Mouse (Mus musculus) forebrain, postnatal 0 days (tissue): ENCODE data around the gene Defb26. TPM values are rescaled to one million over a fixed set of nuclear protein-coding genes. Genes with fewer than 3 reads are reported as not detected.
A peak's percentile ranks its signal among the peaks of the same experiment; 100 is the strongest.

Experiments
- ATAC-seq: fragments of 200-750 bp; cut with Nextera tagmentation; 2 replicates; pipeline ENCODE4 v1.8.0; 2017; ENCODE audit warnings: mild to moderate bottlenecking, moderate library complexity
- DNase-seq: peaks from one replicate; pipeline ENCODE4 v3.0.0-alpha.2; 2015
- H3K27ac ChIP-seq: fragments of 300-500 bp; sonication (generic); 2 replicates; pipeline ENCODE4 v1.5.1; 2014; ENCODE audit warnings: low read depth, mild to moderate bottlenecking, antibody characterized with exemption, low read length, moderate library complexity, mixed read lengths
- H3K27me3 ChIP-seq: fragments of 300-500 bp; sonication (generic); 2 replicates; pipeline ENCODE4 v1.6.1; 2014; ENCODE audit warnings: mild to moderate bottlenecking, low read length, mixed read lengths; ENCODE audit not compliant: insufficient read depth
- H3K36me3 ChIP-seq: fragments of 300-500 bp; sonication (generic); 2 replicates; pipeline ENCODE4 v1.6.1; 2014; ENCODE audit warnings: mild to moderate bottlenecking, moderate library complexity; ENCODE audit not compliant: insufficient read depth
- H3K4me1 ChIP-seq: fragments of 300-500 bp; sonication (generic); 2 replicates; pipeline ENCODE4 v1.6.1; 2014; ENCODE audit warnings: antibody characterized with exemption; ENCODE audit not compliant: insufficient read depth
- H3K4me2 ChIP-seq: fragments of 300-500 bp; sonication (generic); 2 replicates; pipeline ENCODE4 v1.6.1; 2014; ENCODE audit warnings: low read depth, mild to moderate bottlenecking, moderate library complexity
- H3K4me3 ChIP-seq: fragments of 300-500 bp; sonication (generic); 2 replicates; pipeline ENCODE4 v1.5.1; 2014; ENCODE audit warnings: low read depth, low read length, mixed read lengths
- H3K9ac ChIP-seq: fragments of 300-500 bp; sonication (generic); 2 replicates; pipeline ENCODE4 v1.6.1; 2014; ENCODE audit warnings: mild to moderate bottlenecking
- H3K9me3 ChIP-seq: fragments of 300-500 bp; sonication (generic); 2 replicates; pipeline ENCODE4 v1.6.1; 2016; ENCODE audit warnings: low read length
- CTCF ChIP-seq: sonication (generic); IDR thresholded peaks from 2 replicates; pipeline ENCODE4 v1.5.1; 2016; ENCODE audit warnings: antibody characterized with exemption, control low read depth, low read depth
- WGBS: fragments of 180-500 bp; shearing (Covaris S2); extraction: QIAGEN DNeasy Blood & Tissue Kit; methylation state at CpG from one replicate; pipeline ENCODE4 v1.1.7; 2014; 5-methylcytosine and 5-hydroxymethylcytosine counted together
- polyA plus RNA-seq: library from polyadenylated mRNA; unstranded; fragments of >200 nt; fragmentation: Nextera tagmentation; extraction: Ambion mirVana; gene quantifications from 2 replicates; pipeline ENCODE4 v1.2.1, GENCODE M21; 2015
- total RNA-seq: library from RNA; depleted of rRNA; stranded (reverse); fragments of >200 nt; gene quantifications from 2 replicates; pipeline ENCODE4 v1.2.3, GENCODE M21; 2014; rRNA removed

The Defb26 gene
- total and polyA plus RNA-seq, 2 experiments from 2014 or later = not detected

GRCm38 (mm10) chr2:152470973-152471372 is 40.5 kb downstream of the Defb26 start:
- H3K9ac ChIP-seq = no peak overlapping the region
- no peaks in the 10 kb centered on the region for H3K36me3 ChIP-seq
- peak; percentile 79 for TF ChIP-seq CTCF
- H3K4me3 ChIP-seq = no peak overlapping the region
- no peak overlapping the region for H3K27ac ChIP-seq
- no peak overlapping the region for H3K4me2 ChIP-seq
- H3K27me3 ChIP-seq = peaks cover 3% of the 10 kb centered on the region; the same call in 1 of the 2 replicates
- H3K4me1 ChIP-seq = no peaks in the 10 kb centered on the region
- DNase-seq = peak; percentile 77
- H3K9me3 ChIP-seq = no peaks in the 10 kb centered on the region
- WGBS = 31% methylated on average over 7 of the region's 7 CpGs
- no peak for ATAC-seq

DNA sequence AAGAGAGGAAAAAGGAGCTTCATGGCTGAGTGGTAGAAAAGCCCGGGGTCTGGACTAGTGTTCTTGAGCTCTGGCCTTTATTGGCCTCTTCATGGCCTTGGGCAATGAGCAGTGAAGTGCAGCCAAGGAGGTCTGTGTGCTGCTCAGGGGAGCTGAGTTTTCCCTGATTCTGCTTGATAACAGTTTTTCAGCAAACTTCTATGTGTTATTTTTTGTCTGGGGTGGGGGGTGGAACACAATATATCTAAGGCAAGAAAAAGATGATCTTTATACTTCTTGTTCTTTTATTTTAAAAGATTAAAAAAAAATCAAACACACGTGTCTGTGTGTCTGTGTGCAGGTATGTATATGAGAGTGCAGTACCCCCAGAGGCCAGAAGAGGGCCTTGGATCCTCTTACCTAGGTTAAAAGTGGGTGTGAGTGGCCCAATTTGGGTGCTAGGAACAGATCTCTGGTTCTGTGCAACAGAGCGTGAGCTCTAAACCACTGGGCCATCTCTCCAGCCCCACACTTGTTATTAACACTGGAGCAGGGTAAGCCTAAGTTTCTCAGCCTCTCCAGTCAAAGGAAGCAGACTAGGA is 46.8 kb downstream of the Defb26 start, which contains the start of gene Defb23:
Gene Defb23 (minus strand): TSS at position 51 of the 581 bp plus-strand sequence.
- DNase-seq (no peak), ATAC-seq (no peak)
- no peak within 1 kb of the TSS for H3K4me2 ChIP-seq
- H3K9me3 ChIP-seq = no peaks in the 10 kb centered on the region
- TF ChIP-seq CTCF = 0 out of 2 replicates have a peak, but pooled peaks have one; percentile 5
- no peak within 1 kb of the TSS for H3K4me3 ChIP-seq
- H3K27ac ChIP-seq = no peak within 1 kb of the TSS
- H3K9ac ChIP-seq = no peak within 1 kb of the TSS
- no peaks in the 10 kb centered on the region for H3K4me1 ChIP-seq
- no peaks in the 10 kb centered on the region for H3K27me3 ChIP-seq
- WGBS = 84% methylated on average over 3 of the region's 3 CpGs
- H3K36me3 ChIP-seq = no peaks in the 10 kb centered on the region

GRCm38 (mm10) chr2:152459241-152459640 is 52.3 kb downstream of the Defb26 start:
- Histone ChIP-seq H3K27me3 (no peaks in the 10 kb centered on the region), H3K4me2 (no peak overlapping the region), H3K27ac (no peak overlapping the region), H3K36me3 (no peaks in the 10 kb centered on the region), H3K9me3 (no peaks in the 10 kb centered on the region), H3K4me1 (no peaks in the 10 kb centered on the region), H3K9ac (no peak overlapping the region), H3K4me3 (no peak overlapping the region)
- TF ChIP-seq CTCF = no peak
- ATAC-seq (no peak), DNase-seq (no peak)
- 56% methylated on average over 13 of the region's 13 CpGs for WGBS

Other genes starting within 250 kb of the Defb26 start
- 40.2 and 51.8 TPM in 2 replicates for gene Tbc1d20, start 217.9 kb downstream of the Defb26 start, total RNA-seq
- 24.4 and 27.2 TPM in 2 replicates for gene Tbc1d20, start 217.9 kb downstream of the Defb26 start, polyA plus RNA-seq
- gene Rbck1, start 179.0 kb downstream of the Defb26 start, total RNA-seq = 105 and 108 TPM in 2 replicates
- gene Rbck1, start 179.0 kb downstream of the Defb26 start, polyA plus RNA-seq = 88.9 and 90.7 TPM in 2 replicates
- gene Trib3, start 167.7 kb downstream of the Defb26 start, total RNA-seq = 2.0 and 2.2 TPM in 2 replicates
- gene Trib3, start 167.7 kb downstream of the Defb26 start, polyA plus RNA-seq = 1.3 and 1.4 TPM in 2 replicates
- 30.9 and 43.7 TPM in 2 replicates for gene Nrsn2, start 135.1 kb downstream of the Defb26 start, total RNA-seq
- gene Nrsn2, start 135.1 kb downstream of the Defb26 start, polyA plus RNA-seq = 32.0 and 52.1 TPM in 2 replicates
- 47.1 and 47.8 TPM in 2 replicates for gene Sox12, start 113.6 kb downstream of the Defb26 start, total RNA-seq
- gene Sox12, start 113.6 kb downstream of the Defb26 start, polyA plus RNA-seq = 10.0 and 11.9 TPM in 2 replicates
- 10.5 and 16.4 TPM in 2 replicates for gene Zcchc3, start 96.7 kb downstream of the Defb26 start, total RNA-seq
- 13.5 and 15.4 TPM in 2 replicates for gene Zcchc3, start 96.7 kb downstream of the Defb26 start, polyA plus RNA-seq
- 2.3 and 5.0 TPM in 2 replicates for gene 6820408C15Rik, start 96.1 kb downstream of the Defb26 start, total RNA-seq
- gene 6820408C15Rik, start 96.1 kb downstream of the Defb26 start, polyA plus RNA-seq = 5.6 and 6.4 TPM in 2 replicates
- gene Defb23, start 47.1 kb downstream of the Defb26 start, total RNA-seq = not detected in 2 replicates
- not detected in 2 replicates for gene Defb23, start 47.1 kb downstream of the Defb26 start, polyA plus RNA-seq
- not detected in 2 replicates for gene Defb20, start 34.6 kb downstream of the Defb26 start, total RNA-seq
- not detected in 2 replicates for gene Defb20, start 34.6 kb downstream of the Defb26 start, polyA plus RNA-seq
- not detected in 2 replicates for gene Defb22, start 21.6 kb downstream of the Defb26 start, total RNA-seq
- not detected in 2 replicates for gene Defb22, start 21.6 kb downstream of the Defb26 start, polyA plus RNA-seq
- not detected in 2 replicates for gene Defb28, start 6.6 kb upstream of the Defb26 start, total RNA-seq
- gene Defb28, start 6.6 kb upstream of the Defb26 start, polyA plus RNA-seq = not detected in 2 replicates
- gene Defb29, start 28.4 kb upstream of the Defb26 start, total RNA-seq = not detected in 2 replicates
- gene Defb29, start 28.4 kb upstream of the Defb26 start, polyA plus RNA-seq = not detected in 2 replicates
- not detected in 2 replicates for gene Gm17416, start 57.6 kb upstream of the Defb26 start, total RNA-seq
- gene Gm17416, start 57.6 kb upstream of the Defb26 start, polyA plus RNA-seq = not detected in 2 replicates
- gene Defb21, start 61.1 kb upstream of the Defb26 start, total RNA-seq = not detected in 2 replicates
- not detected in 2 replicates for gene Defb21, start 61.1 kb upstream of the Defb26 start, polyA plus RNA-seq
- not detected in 2 replicates for gene Defb19, start 68.6 kb upstream of the Defb26 start, total RNA-seq
- not detected in 2 replicates for gene Defb19, start 68.6 kb upstream of the Defb26 start, polyA plus RNA-seq
- gene Defb45, start 87.7 kb upstream of the Defb26 start, total RNA-seq = not detected in 2 replicates
- not detected in 2 replicates for gene Defb45, start 87.7 kb upstream of the Defb26 start, polyA plus RNA-seq
- not detected in 2 replicates for gene Defb36, start 92.6 kb upstream of the Defb26 start, total RNA-seq
- not detected in 2 replicates for gene Defb36, start 92.6 kb upstream of the Defb26 start, polyA plus RNA-seq
- not detected in 2 replicates for gene Defb25, start 111.4 kb upstream of the Defb26 start, total RNA-seq
- not detected in 2 replicates for gene Defb25, start 111.4 kb upstream of the Defb26 start, polyA plus RNA-seq
- 0.46 and 2.7 TPM in 2 replicates for gene Rem1, start 115.3 kb upstream of the Defb26 start, total RNA-seq
- gene Rem1, start 115.3 kb upstream of the Defb26 start, polyA plus RNA-seq = 0.44 and 0.53 TPM in 2 replicates
- gene H13, start 157.8 kb upstream of the Defb26 start, total RNA-seq = 121 and 177 TPM in 2 replicates
- gene H13, start 157.8 kb upstream of the Defb26 start, polyA plus RNA-seq = 165 and 166 TPM in 2 replicates
- gene Mcts2, start 175.3 kb upstream of the Defb26 start, total RNA-seq = 21.5 and 30.8 TPM in 2 replicates
- gene Mcts2, start 175.3 kb upstream of the Defb26 start, polyA plus RNA-seq = 26.6 and 29.9 TPM in 2 replicates
- 58.8 and 70.5 TPM in 2 replicates for gene Id1, start 224.6 kb upstream of the Defb26 start, total RNA-seq
- 59.8 and 71.3 TPM in 2 replicates for gene Id1, start 224.6 kb upstream of the Defb26 start, polyA plus RNA-seq
- gene Cox4i2, start 242.5 kb upstream of the Defb26 start, total RNA-seq = 4.3 TPM in 2 replicates
- gene Cox4i2, start 242.5 kb upstream of the Defb26 start, polyA plus RNA-seq = 4.4 and 5.4 TPM in 2 replicates